Mouse (Mus musculus): ENCODE results near the gene Gal3st2c.
A peak's percentile ranks its signal among the peaks of the same experiment; 100 is the strongest.
"Not testable (repeated sequence)": the region's sequence is repeated elsewhere in the genome, so short reads cannot be mapped to it uniquely, and the experiment has no call there.

Gal3st2c gene

GRCm38 (mm10) chr1:94045559-94045958 is 55.2 kb downstream of the Gal3st2c start:
- peak in 1 of 2 experiments; percentile 0 for DNase-seq (ENCODE audit: inconsistent age in 2 of 2, low spot score in 1 of 2)

- no peak for DNase-seq (ENCODE audit: inconsistent age in 2 of 2, low spot score in 1 of 2)
Measured at GRCm38 (mm10) chr1:94046544-94046943, 56.2 kb downstream of the Gal3st2c start.

- DNase-seq (ENCODE audit: inconsistent age in 2 of 2, low spot score in 1 of 2): no peak
Measured at GRCm38 (mm10) chr1:94051104-94051503, 60.8 kb downstream of the Gal3st2c start.

- no peak for DNase-seq (ENCODE audit: inconsistent age in 2 of 2, low spot score in 1 of 2)
Measured at GRCm38 (mm10) chr1:94052373-94052772, 62.1 kb downstream of the Gal3st2c start, which contains the start of gene Pdcd1. Pdcd1 (minus strand) TSS chr1:94052553.

- DNase-seq (ENCODE audit: inconsistent age in 2 of 2, low spot score in 1 of 2): peak in 1 of 2 experiments; percentile 20
Measured at GRCm38 (mm10) chr1:94053530-94054216, 63.4 kb downstream of the Gal3st2c start.

- DNase-seq (ENCODE audit: inconsistent age in 2 of 2, low spot score in 1 of 2): no peak
Measured at GRCm38 (mm10) chr1:94054481-94054880, 64.2 kb downstream of the Gal3st2c start.

- peak in 1 of 2 experiments; percentile 19 for DNase-seq (ENCODE audit: inconsistent age in 2 of 2, low spot score in 1 of 2)
Measured at GRCm38 (mm10) chr1:94055966-94056365, 65.7 kb downstream of the Gal3st2c start.

GRCm38 (mm10) chr1:94057401-94057800 is 67.1 kb downstream of the Gal3st2c start:
- no peak for DNase-seq (ENCODE audit: inconsistent age in 2 of 2, low spot score in 1 of 2)

- DNase-seq (ENCODE audit: inconsistent age in 2 of 2, low spot score in 1 of 2): not testable (repeated sequence)
Measured at GRCm38 (mm10) chr1:94058281-94058680, 68.0 kb downstream of the Gal3st2c start.

Measured in adrenal gland, adult (tissue).